Mouse (Mus musculus) retina, embryonic 14.5 days (tissue): ENCODE measurements at regions not wholly inside any gene's neighbourhood (a gene's known extent, or its start where the extent isn't known, plus 50 kb on each side); places are given as distances from the start of the nearest gene placed in this dataset.
A peak's percentile ranks its signal among the peaks of the same experiment; 100 is the strongest.

Source experiments
- DNase-seq: peaks from one replicate; pipeline ENCODE4 v3.0.0-alpha.2; 2015; ENCODE audit warnings: low spot score

GRCm38 (mm10) chr1:57470356-57470755 lies 63.5 kb upstream of the Tyw5 start:
- no peak for DNase-seq

GRCm38 (mm10) chr1:57472235-57472634 lies 65.3 kb upstream of the Tyw5 start:
- DNase-seq, result no peak

GRCm38 (mm10) chr1:57477725-57478124 lies 70.8 kb upstream of the Tyw5 start:
- DNase-seq, result no peak

- no peak for DNase-seq
These were observed 71.2 kb upstream of the Tyw5 start for GRCm38 (mm10) chr1:57478151-57478550.

GRCm38 (mm10) chr1:57478800-57479199 lies 71.9 kb upstream of the Tyw5 start:
- DNase-seq, result peak; percentile 59

GRCm38 (mm10) chr1:57479566-57479965 lies 72.7 kb upstream of the Tyw5 start:
- no peak for DNase-seq

- DNase-seq, result no peak
These were observed 82.3 kb upstream of the Tyw5 start for GRCm38 (mm10) chr1:57489176-57489575.

- no peak for DNase-seq
These were observed 82.7 kb upstream of the Tyw5 start for GRCm38 (mm10) chr1:57489588-57489987.

GRCm38 (mm10) chr1:57490021-57490420 lies 83.1 kb upstream of the Tyw5 start:
- DNase-seq, result no peak

GRCm38 (mm10) chr1:57492696-57493095 lies 85.8 kb upstream of the Tyw5 start:
- DNase-seq, result no peak

GRCm38 (mm10) chr1:57497489-57498037 lies 90.7 kb upstream of the Tyw5 start:
- no peak for DNase-seq

GRCm38 (mm10) chr1:57510359-57511120 lies 103.6 kb upstream of the Tyw5 start:
- DNase-seq, result no peak

GRCm38 (mm10) chr1:57511902-57512301 lies 105.0 kb upstream of the Tyw5 start:
- no peak for DNase-seq

- DNase-seq, result no peak
These were observed 105.6 kb upstream of the Tyw5 start for GRCm38 (mm10) chr1:57512516-57512915.

GRCm38 (mm10) chr1:57525965-57526364 lies 119.1 kb upstream of the Tyw5 start:
- DNase-seq, result no peak

- DNase-seq, result no peak
These were observed 121.8 kb upstream of the Tyw5 start for GRCm38 (mm10) chr1:57528703-57529102.

- DNase-seq, result no peak
These were observed 122.4 kb upstream of the Tyw5 start for GRCm38 (mm10) chr1:57529320-57529719.

GRCm38 (mm10) chr1:57537369-57537768 lies 130.5 kb upstream of the Tyw5 start:
- DNase-seq, result no peak

- no peak for DNase-seq
These were observed 137.8 kb upstream of the Tyw5 start for GRCm38 (mm10) chr1:57544684-57545083.

GRCm38 (mm10) chr1:57545792-57546685 lies 139.1 kb upstream of the Tyw5 start:
- no peak for DNase-seq

- no peak for DNase-seq
These were observed 154.6 kb upstream of the Tyw5 start for GRCm38 (mm10) chr1:57561517-57561916.

GRCm38 (mm10) chr1:57564676-57565075 lies 157.8 kb upstream of the Tyw5 start:
- no peak for DNase-seq

GRCm38 (mm10) chr1:57572097-57572496 lies 165.2 kb upstream of the Tyw5 start:
- DNase-seq, result no peak
